Mouse (Mus musculus) ZHBTc4 (cell line): ENCODE data around the gene Coq8a.
A peak's percentile ranks its signal among the peaks of the same experiment; 100 is the strongest.

Experiments
- DNase-seq: peaks from one replicate; pipeline ENCODE4 v3.0.0-alpha.2; 2011; ENCODE audit warnings: low read depth, low spot score

Coq8a gene

DNA sequence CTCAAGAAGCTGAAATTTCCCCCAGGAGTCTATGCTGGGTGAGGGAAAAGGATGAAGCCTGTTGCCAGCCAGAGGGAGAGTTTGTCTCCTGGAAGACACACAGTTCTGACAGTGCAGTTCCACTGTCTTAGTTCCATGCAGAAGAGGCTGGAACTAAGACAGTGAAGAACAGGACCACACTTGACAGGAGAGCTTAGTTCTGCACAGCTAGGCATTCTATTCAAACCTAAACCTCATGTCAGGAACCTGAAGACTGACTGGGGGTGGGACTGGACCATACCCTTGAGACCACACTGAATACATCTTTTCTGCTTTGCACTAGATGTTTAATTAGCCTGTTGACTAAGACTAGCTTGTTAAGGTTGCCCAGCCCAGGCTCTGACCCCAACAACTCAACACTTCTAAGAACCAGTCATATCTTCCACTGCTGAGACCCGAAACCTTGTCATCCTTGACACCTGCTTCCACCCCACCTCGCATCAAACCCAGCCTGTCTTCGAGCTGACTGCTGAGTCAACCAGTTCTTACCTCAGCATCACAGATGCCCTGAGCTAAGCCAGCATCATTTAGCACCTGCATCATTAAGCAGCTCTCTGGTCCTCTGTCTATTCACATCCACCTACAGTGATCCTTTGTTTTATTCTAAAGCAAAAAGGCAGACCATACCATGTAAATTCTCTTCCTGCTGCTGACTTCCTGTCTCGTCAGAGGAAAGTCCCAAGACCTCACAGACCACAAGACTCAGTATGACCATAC lies at the start of gene Coq8a:
Gene Coq8a, minus strand, starts transcription at position 644 of the 756 bp plus-strand sequence.
- DNase-seq: no peak

DNA sequence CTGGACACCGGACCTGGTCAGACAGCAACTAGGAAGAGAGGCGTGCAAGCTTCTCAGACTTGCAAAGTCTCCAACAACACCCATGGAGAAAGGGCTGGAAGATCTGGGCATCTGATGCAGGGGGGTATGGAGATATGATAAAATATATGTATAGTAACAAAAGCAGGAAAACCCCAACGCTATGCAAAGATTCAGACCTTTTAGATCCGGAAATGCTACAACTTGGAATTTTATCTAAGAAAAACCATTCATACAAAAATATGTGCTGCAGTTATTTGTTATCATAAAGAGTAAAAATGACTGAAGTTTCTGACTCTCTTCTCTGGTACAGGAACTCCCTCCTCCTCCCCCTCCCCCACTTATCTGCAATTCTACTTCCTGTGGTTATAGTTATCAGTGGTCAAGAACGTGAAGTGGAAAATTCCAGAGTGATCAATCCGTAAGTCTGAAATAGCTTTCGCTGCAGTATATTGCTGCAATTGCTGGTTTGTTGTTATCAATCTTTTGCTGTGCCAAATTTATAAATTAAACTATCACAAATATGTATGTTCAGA lies 49.3 kb upstream of the Coq8a start:
- no peak for DNase-seq

DNA sequence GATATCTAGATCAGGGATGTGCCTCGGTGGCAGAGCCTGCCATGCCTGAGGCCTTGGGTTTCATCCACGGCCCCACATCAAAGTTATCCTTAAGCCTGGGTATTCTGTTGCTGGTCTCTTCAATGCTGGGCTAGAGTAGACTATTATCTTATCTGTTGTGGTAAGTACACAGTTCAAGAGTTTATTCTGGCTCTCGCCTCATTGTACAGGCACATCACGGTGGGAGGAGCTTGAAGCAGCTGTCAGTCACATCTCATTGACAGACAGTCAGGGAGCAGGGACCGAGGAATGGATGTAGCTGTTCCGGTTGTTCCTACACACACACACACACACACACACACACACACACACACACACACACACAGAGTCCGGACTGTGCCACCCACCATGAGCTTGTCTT lies 48.5 kb upstream of the Coq8a start:
- DNase-seq: no peak

- DNase-seq: no peak
Observed at GRCm38 (mm10) chr1:180245741-180246507, 46.5 kb upstream of the Coq8a start.

GRCm38 (mm10) chr1:180231729-180232128 lies 32.3 kb upstream of the Coq8a start:
- DNase-seq: no peak

DNA sequence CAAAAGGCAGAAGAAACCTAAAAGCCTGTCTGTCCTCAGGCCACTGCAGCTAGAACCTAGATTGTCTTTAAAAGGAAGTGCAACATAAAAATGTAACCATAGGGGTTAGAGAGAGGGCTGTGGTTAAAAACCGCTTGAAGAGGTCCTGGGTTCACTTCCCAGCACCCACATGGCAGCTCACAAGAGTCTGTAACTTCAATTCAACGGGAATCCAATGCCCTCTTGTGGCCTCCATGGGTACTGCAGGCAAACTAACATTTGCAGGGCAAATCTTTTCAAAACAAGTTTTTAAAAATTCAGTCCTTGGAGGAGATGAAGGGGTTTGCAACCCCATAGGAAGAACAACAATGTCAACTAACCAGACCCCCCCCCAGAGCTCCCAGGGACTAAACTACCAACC lies 31.2 kb upstream of the Coq8a start:
- peak; percentile 68 for DNase-seq

DNA sequence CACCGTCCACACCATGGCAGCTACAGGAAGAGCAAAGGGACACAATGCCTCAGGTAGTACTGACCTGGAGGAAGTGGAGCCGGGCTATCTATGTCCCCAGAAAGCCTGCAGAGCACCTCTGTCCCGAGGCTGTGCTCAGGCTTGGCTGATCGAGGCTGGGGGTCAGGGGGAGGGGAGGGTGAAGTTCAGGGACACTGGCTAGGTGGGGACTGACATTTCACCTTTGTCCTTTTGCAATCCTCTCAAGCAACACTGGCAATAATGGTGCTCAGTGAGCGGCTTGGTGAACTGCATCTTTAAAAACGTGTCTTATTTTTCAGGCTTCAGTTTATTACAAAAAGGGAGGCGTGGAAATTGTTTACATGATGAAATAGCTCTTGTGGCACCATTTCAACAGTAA lies 30.5 kb upstream of the Coq8a start:
- DNase-seq: no peak

- no peak for DNase-seq
Observed at GRCm38 (mm10) chr1:180228854-180229253, 29.5 kb upstream of the Coq8a start.

DNA sequence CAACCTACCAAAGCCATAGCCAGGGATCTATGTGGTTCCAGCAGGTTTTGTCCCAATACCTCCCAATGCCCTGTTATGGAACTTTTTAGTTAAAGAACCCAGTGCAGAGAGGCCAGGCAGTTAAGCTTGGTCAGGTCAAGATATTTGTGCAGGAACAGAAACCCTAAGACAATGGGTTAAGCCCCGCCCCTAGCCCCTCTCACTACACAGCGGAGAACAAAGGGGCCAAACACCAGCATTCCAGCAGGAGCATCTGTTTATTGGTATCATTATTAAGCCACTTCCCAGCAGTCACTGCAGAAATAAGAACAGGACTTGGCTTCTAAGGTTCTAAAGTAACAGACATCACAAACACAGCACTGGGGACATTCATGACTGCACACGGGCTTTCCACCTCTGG lies 27.4 kb upstream of the Coq8a start:
- DNase-seq: peak; percentile 53

DNA sequence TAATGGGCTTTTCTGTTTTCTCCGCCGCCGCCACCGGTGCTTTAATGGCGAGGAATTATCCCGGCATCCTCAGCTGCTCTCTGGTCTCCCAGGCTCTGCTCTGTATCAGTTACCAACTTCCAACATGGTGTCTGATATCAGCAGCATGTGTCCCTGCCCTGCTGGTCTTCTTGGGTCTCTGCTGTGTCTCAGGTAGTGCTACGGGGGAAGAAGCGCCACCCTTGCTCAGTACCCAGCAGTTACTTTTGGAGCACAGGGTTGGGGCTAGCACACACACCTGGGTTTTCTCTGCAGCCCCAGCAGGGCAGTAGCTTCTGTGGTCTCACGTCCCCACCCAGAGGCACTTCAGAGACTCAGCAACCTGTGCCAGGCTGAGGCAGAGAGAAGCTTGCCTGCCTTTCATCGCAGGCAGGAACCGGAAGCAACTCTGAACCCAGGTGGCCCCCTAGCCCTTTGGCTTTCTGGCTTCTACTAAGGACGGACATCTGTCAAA lies 26.9 kb upstream of the Coq8a start:
- DNase-seq: peak; percentile 54

DNA sequence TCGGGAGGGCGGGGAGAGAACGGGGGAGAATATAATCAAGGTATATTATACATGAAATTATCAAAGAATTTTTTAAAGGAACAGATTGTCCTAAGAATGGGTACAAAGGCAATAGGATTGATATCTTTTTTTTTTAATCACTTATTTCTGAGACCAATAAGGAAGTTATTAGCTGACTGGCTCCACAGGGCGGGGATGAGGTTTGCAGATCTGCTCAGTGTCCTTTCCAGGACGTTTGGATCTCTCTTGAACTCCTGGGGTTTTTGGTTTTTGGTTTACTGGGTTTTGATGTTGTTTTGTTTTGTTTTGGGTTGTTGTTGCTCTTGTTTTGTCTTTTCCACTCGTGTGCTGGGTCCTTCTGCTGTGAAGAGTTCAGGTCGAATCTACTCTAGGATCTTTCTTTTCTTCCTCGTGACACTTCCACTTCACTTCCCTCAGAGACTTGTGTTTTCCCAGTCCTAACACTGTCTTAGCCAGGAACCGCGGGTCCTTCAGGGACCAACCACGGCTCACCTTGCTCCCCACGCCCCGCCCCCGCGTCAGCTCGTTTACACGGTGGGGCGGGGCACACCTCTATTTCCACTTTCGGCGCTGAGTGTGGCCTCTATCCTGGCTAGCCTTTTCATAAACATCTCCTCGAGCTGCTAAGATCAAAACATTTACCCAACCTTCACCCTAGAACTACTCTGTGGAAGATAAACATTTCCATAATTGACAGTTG lies 26.3 kb upstream of the Coq8a start:
- DNase-seq: peak; percentile 85

DNA sequence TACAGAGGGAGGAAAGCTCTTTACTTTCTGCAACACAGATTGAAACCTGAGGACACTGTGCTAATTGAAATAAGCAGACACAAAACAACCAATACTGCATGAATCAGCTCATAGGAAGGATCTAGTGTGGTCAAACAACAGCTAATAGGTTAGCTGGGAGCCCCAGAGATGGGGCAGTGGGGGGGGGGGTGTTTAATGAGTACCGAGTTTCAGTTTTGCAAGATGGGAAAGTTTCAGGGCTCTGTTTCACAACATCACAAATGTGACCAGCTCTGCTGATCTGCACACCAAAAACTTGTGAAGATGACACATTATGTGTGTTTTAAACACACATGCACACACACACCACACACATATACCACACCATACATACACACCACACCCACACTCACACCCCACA lies 22.6 kb upstream of the Coq8a start:
- no peak for DNase-seq

DNA sequence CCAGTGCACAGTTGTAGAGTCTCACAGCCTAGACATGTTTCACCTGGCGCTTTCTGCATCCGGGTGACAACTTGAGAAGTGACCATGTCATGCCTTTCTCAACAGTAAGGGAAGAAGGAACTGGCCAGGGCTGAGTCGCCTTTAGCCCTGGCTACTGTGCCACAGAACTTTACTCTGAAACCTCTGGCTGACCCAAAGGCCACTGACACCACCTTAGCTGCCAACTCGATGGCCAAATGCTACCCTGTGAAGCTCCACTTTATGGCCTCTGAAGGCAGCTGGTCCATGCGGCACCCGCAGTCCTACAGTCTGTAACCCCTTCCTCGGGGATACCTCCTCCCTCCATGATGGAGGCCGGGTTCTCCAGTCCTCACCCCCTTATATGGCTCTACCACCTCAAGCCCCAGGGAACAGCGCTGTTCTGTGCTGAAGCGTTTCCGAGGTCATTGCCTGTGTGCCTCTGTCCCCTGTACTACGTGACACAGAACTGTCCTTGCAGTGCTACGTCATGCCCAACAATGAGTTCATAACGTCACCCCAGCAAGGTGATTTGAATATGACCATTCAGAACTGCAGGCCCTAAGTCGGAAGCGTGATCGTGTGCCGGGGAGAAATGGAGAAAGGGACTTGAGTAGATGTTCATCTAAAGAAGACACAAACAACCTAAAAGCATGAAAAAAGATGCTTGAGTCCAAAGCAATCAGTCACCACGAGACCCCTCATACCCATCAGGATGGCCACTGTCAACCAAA lies 21.6 kb upstream of the Coq8a start:
- no peak for DNase-seq

DNA sequence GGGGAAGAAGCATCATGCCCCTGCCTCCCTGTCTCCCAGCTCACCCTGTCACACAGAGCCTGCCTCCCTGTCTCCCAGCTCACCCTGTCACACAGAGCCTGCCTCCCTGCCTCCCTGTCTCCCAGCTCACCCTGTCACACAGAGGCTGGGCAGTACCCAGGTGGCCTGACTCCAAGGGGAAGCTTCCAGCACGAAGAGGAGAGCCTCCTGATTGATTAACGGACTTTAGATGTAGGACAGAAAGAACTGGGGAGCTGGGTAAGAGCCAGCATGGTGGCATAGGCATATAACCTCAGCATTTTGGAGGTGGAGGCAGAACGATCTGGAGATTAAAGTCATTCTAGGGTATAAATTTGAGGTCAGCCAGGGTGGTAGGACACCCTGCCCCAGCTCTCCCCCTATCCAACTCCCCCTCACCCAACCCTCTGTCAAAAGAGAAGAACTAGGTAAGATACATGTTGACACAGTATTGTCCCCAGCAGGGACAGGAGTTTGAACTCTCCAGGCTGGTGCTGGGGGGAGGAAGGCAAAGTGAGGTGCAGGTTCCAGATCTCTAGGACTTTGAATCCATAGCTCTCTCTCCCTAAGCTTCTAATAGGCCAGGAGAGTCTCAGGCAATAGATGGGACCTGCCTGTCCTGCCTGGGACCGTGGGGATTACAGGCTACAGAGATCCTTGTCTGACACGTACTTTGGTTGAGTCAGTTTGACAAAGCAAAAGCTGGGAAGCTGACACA lies 17.3 kb upstream of the Coq8a start:
- no peak for DNase-seq

- DNase-seq: peak; percentile 92
Observed at GRCm38 (mm10) chr1:180215044-180215443, 15.6 kb upstream of the Coq8a start.

DNA sequence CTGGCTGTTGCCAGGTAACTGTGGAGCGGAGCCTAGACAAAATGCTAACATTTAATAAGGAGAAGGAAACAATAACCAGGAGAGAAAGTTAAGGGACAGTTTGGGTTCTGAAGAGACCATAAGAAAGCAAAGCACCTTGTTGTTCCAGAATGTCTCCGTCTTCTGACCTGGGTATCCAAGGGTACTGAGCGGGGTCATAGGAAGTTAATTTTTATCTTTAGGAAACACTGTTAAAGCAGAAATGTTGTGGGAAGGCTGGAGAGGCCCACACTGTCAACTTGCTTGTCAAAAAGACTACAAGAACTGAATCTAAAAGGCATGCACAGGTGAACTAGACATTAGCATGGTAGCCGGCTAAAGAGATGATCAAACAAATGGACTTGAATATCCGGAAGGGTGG lies 13.5 kb upstream of the Coq8a start:
- DNase-seq: no peak

DNA sequence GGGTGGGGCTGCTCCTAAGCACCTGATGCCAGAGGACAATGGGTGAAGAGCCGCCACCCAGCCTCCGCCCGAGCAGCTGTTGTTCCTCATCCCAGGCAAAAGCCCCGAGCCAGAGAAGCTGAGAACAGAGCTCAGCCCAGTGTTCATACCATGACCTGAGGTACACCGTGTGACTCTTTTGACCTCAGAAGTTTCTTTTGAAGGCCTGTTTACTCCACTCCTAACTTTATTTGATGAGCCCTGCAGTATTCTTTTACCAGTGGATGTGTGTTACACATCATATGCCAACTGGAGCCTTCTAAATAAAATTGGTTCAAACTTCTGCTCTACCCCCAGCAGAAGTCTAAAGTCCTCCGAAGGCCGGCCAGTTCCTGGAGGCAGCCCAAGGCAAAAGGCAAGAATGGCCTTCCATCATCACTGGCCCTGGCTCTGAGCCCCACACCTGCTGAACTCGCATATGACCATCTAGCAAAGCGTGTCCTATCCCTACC lies 11.4 kb upstream of the Coq8a start:
- peak; percentile 80 for DNase-seq

GRCm38 (mm10) chr1:180210031-180210432 lies 10.6 kb upstream of the Coq8a start:
- DNase-seq: no peak

DNA sequence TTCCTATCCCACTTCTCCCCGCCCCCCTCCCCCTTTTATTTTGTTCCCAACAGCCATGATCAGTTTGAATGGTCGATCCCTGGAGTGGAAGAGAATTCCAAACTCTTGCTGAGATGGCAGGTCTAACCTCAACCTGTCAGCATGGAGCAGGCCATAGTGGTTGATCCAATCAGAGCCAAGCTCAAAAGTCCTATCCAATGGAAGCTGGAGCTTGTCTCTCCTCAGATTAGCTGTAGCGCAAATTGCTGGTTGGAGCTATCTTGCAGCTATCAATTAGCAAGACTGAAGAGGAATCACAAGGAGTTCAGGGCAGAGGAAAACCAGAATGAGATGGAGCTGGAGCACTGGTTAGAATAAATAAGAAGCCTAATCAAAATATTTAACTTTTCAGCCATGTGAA lies 9.0 kb upstream of the Coq8a start:
- peak; percentile 55 for DNase-seq

GRCm38 (mm10) chr1:180200722-180201121 lies 1.3 kb upstream of the Coq8a start:
- DNase-seq: no peak

GRCm38 (mm10) chr1:180199715-180200050 lies 281 bp upstream of the Coq8a start:
- no peak for DNase-seq
